Mouse (Mus musculus) MEL (cell line): Measurements from ENCODE around the gene S100a10. TPM values are rescaled to one million over a fixed set of nuclear protein-coding genes. Genes with fewer than 3 reads are reported as not detected.

Experiments used
- DNase-seq: peaks from one replicate; pipeline ENCODE4 v3.0.0; 2011; ENCODE audit warnings: low read depth, low spot score
- H3K27ac ChIP-seq: 2 replicates; pipeline ENCODE4 v1.5.1; 2012; ENCODE audit warnings: low read depth, mild to moderate bottlenecking, control low read depth, low read length, moderate library complexity; ENCODE audit not compliant: control insufficient read depth
- H3K27me3 ChIP-seq, 2 experiments: fragments of 150-350 bp in 1 of 2; sonication (generic) in 1 of 2; 2 replicates each; pipeline ENCODE4 v1.6.1; 2012; ENCODE audit warnings: low read length in 2 of 2, mild to moderate bottlenecking in 2 of 2, improper control_type of control experiment in 1 of 2, moderate library complexity in 1 of 2; ENCODE audit not compliant: insufficient read depth in 2 of 2, control insufficient read depth in 1 of 2
- H3K36me3 ChIP-seq, 2 experiments: 2 replicates each; pipeline ENCODE4 v1.6.1; 2012 to 2014; ENCODE audit warnings: low read length in 2 of 2, improper control_type of control experiment in 1 of 2, inconsistent platforms in 1 of 2, mild to moderate bottlenecking in 1 of 2; ENCODE audit not compliant: insufficient read depth in 2 of 2, control insufficient read depth in 1 of 2
- H3K4me1 ChIP-seq, 2 experiments: fragments of 150-350 bp in 1 of 2; sonication (generic) in 1 of 2; 2 replicates each; pipeline ENCODE4 v1.6.1; 2012; ENCODE audit warnings: low read length in 2 of 2, improper control_type of control experiment in 1 of 2, mild to moderate bottlenecking in 1 of 2; ENCODE audit not compliant: insufficient read depth in 2 of 2, control insufficient read depth in 1 of 2
- H3K4me3 ChIP-seq, 2 experiments: fragments of 150-350 bp in 1 of 2; sonication (generic) in 1 of 2; 2 replicates each; pipeline ENCODE4 v1.5.1; 2012; ENCODE audit warnings: low read depth in 2 of 2, low read length in 2 of 2, mild to moderate bottlenecking in 2 of 2, moderate library complexity in 2 of 2, control low read depth in 1 of 2, improper control_type of control experiment in 1 of 2; ENCODE audit not compliant: control insufficient read depth in 1 of 2, insufficient read depth in 1 of 2
- H3K79me2 ChIP-seq: 2 replicates; pipeline ENCODE4 v1.6.1; 2012; ENCODE audit warnings: mild to moderate bottlenecking, low read length, moderate library complexity; ENCODE audit not compliant: control insufficient read depth, poor library complexity, insufficient read depth
- H3K9ac ChIP-seq: 2 replicates; pipeline ENCODE4 v1.6.1; 2012; ENCODE audit warnings: low read depth, mild to moderate bottlenecking, control low read depth, low read length, moderate library complexity; ENCODE audit not compliant: control insufficient read depth, poor library complexity, severe bottlenecking
- H3K9me3 ChIP-seq: fragments of 150-350 bp; sonication (generic); replicated peaks from 2 replicates; pipeline ENCODE4 v1.6.1; 2012; ENCODE audit warnings: mild to moderate bottlenecking, low read length, improper control_type of control experiment, moderate library complexity; ENCODE audit not compliant: insufficient read depth
- CTCF ChIP-seq, 3 experiments: IDR thresholded peaks in 2 of 3; conservative IDR thresholded peaks in 1 of 3; 2 replicates each; pipeline ENCODE4 v1.5.1; 2011 to 2012; ENCODE audit warnings: low read length in 3 of 3, low read depth in 2 of 3, mild to moderate bottlenecking in 2 of 3, improper control_type of control experiment in 1 of 3, inconsistent platforms in 1 of 3, mixed read lengths in 1 of 3, moderate library complexity in 1 of 3; ENCODE audit not compliant: control insufficient read depth in 1 of 3, insufficient read depth in 1 of 3, poor library complexity in 1 of 3, severe bottlenecking in 1 of 3
- E2F4 ChIP-seq: IDR thresholded peaks from 2 replicates; pipeline ENCODE4 v1.6.1; 2011; ENCODE audit warnings: low read depth, low read length, improper control_type of control experiment, borderline replicate concordance
- ELF1 ChIP-seq: IDR thresholded peaks from 2 replicates; pipeline ENCODE4 v1.6.1; 2014; ENCODE audit warnings: low read depth, mild to moderate bottlenecking, inconsistent platforms, low read length, improper control_type of control experiment, moderate library complexity
- EP300 ChIP-seq, 2 experiments: IDR thresholded peaks; 2 replicates each; pipeline ENCODE4 v1.6.1; 2011; ENCODE audit warnings: improper control_type of control experiment in 2 of 2, low read length in 2 of 2, low read depth in 1 of 2, mild to moderate bottlenecking in 1 of 2
- GABPA ChIP-seq: IDR thresholded peaks from 2 replicates; pipeline ENCODE4 v1.6.1; 2012; ENCODE audit warnings: low read depth, mild to moderate bottlenecking, inconsistent platforms, low read length, improper control_type of control experiment, moderate library complexity
- MEF2A ChIP-seq: IDR thresholded peaks from 2 replicates; pipeline ENCODE4 v1.6.1; 2014; ENCODE audit warnings: low read depth, mild to moderate bottlenecking, inconsistent platforms, low read length, improper control_type of control experiment; ENCODE audit not compliant: poor library complexity, insufficient replicate concordance, severe bottlenecking; ENCODE audit errors: extremely low read depth
- MXI1 ChIP-seq: IDR thresholded peaks from 2 replicates; pipeline ENCODE4 v1.6.1; 2011; ENCODE audit warnings: mild to moderate bottlenecking, low read depth, low read length, improper control_type of control experiment
- MYB ChIP-seq: IDR thresholded peaks from 2 replicates; pipeline ENCODE4 v1.6.1; 2011; ENCODE audit warnings: mild to moderate bottlenecking, low read depth, low read length, improper control_type of control experiment
- MYC ChIP-seq: IDR thresholded peaks from 2 replicates; pipeline ENCODE4 v1.6.1; 2011; ENCODE audit warnings: low read depth, mild to moderate bottlenecking, low read length, improper control_type of control experiment, moderate library complexity
- POLR2A ChIP-seq, 2 experiments: IDR thresholded peaks; 2 replicates each; pipeline ENCODE4 v1.6.1; 2011 to 2012; ENCODE audit warnings: low read length in 2 of 2, mild to moderate bottlenecking in 2 of 2, control low read depth in 1 of 2, improper control_type of control experiment in 1 of 2, low read depth in 1 of 2, moderate library complexity in 1 of 2; ENCODE audit not compliant: control insufficient read depth in 1 of 2, insufficient read depth in 1 of 2, poor library complexity in 1 of 2
- POLR2AphosphoS2 ChIP-seq: IDR thresholded peaks from 2 replicates; pipeline ENCODE4 v1.6.1; 2011; ENCODE audit warnings: low read length, improper control_type of control experiment
- POLR2AphosphoS5 ChIP-seq: IDR thresholded peaks from 2 replicates; pipeline ENCODE4 v1.6.1; 2012; ENCODE audit warnings: low read depth, borderline replicate concordance, mild to moderate bottlenecking, inconsistent platforms, low read length, moderate library complexity, mixed read lengths
- RAD21 ChIP-seq: IDR thresholded peaks from 2 replicates; pipeline ENCODE4 v1.6.1; 2011; ENCODE audit warnings: mild to moderate bottlenecking, low read depth, low read length, improper control_type of control experiment
- RCOR1 ChIP-seq: IDR thresholded peaks from 2 replicates; pipeline ENCODE4 v1.6.1; 2012; ENCODE audit warnings: low read depth, mild to moderate bottlenecking, inconsistent platforms, low read length, improper control_type of control experiment
- SIN3A ChIP-seq: IDR thresholded peaks from 2 replicates; pipeline ENCODE4 v1.6.1; 2012; ENCODE audit warnings: low read length, improper control_type of control experiment, inconsistent platforms
- TAL1 ChIP-seq: IDR thresholded peaks from 2 replicates; pipeline ENCODE4 v1.6.1; 2012; ENCODE audit warnings: mild to moderate bottlenecking, inconsistent platforms, low read length, moderate library complexity, mixed read lengths
- TCF12 ChIP-seq: IDR thresholded peaks from 2 replicates; pipeline ENCODE4 v1.6.1; 2014; ENCODE audit warnings: low read depth, mild to moderate bottlenecking, inconsistent platforms, low read length, improper control_type of control experiment, moderate library complexity
- ZC3H11A ChIP-seq: IDR thresholded peaks from 2 replicates; pipeline ENCODE4 v1.6.1; 2012; ENCODE audit warnings: low read depth, mild to moderate bottlenecking, inconsistent platforms, low read length, improper control_type of control experiment
- polyA plus RNA-seq, 2 experiments: library from polyadenylated mRNA; stranded (reverse) in 1 of 2; unstranded in 1 of 2; fragments of >175 nt in 1 of 2; fragments of >200 nt in 1 of 2; gene quantifications; 2 replicates each; pipeline versions ENCODE4 v1.2.1 to v1.2.4; 2012; ENCODE audit warnings: low replicate concordance in 2 of 2, low read depth in 1 of 2; ENCODE audit not compliant: insufficient read length in 2 of 2, insufficient read depth in 1 of 2, missing spikeins in 1 of 2
- total RNA-seq: library from RNA; depleted of rRNA; stranded (reverse); fragments of 300-350 nt; gene quantifications from 2 replicates; pipeline ENCODE4 v1.2.3, GENCODE M21; 2012

Gene S100a10
- total and polyA plus RNA-seq, 3 experiments, result 81.1 to 92.5 TPM; not detected in 1

- DNase-seq, result no peak
- Histone ChIP-seq H3K36me3 (no peaks in the 10 kb centered on the region), H3K27ac (no peak overlapping the region), H3K9ac (no peak overlapping the region), H3K4me3 (no peak overlapping the region), H3K79me2 (no peaks in the 10 kb centered on the region), H3K4me1 (no peaks in the 10 kb centered on the region), H3K9me3 (no peaks in the 10 kb centered on the region), H3K27me3 (peaks cover 1 to 10% of the 10 kb centered on the region in 2 experiments)
- TF ChIP-seq RCOR1, result no peak
- TF ChIP-seq MYB, result no peak
- TF ChIP-seq TCF12, result no peak
- TF ChIP-seq E2F4, result no peak
- TF ChIP-seq MXI1, result no peak
- TF ChIP-seq TAL1, result no peak
- no peak for TF ChIP-seq POLR2AphosphoS5
- TF ChIP-seq MEF2A, result no peak
- TF ChIP-seq EP300 (IDR thresholded peaks at IDR 0.05; ENCODE audit: low read depth in 1 of 2, low read length in 2 of 2), result no peak
- TF ChIP-seq, all 39 proteins: peak for 0
Measured at GRCm38 (mm10) chr3:93589629-93590028, 34.7 kb downstream of the S100a10 start.

GRCm38 (mm10) chr3:93590256-93590655 lies 35.4 kb downstream of the S100a10 start:
- Histone ChIP-seq H3K36me3 (no peaks in the 10 kb centered on the region), H3K79me2 (no peaks in the 10 kb centered on the region), H3K4me3 (no peak overlapping the region), H3K4me1 (no peaks in the 10 kb centered on the region), H3K9ac (no peak overlapping the region), H3K27ac (no peak overlapping the region), H3K27me3 (peaks cover 1 to 10% of the 10 kb centered on the region in 2 experiments), H3K9me3 (no peaks in the 10 kb centered on the region)
- TF ChIP-seq MYB (no peak), POLR2AphosphoS2 (no peak), ELF1 (no peak), MXI1 (no peak), MEF2A (no peak), ZC3H11A (no peak), MYC (no peak), TCF12 (no peak), RAD21 (no peak), CTCF (IDR thresholded peaks at IDR 0.05 in 2 of 3, conservative IDR thresholded peaks at IDR 0.05 in 1 of 3; ENCODE audit: control insufficient read depth in 1 of 3, insufficient read depth in 1 of 3, low read depth in 2 of 3, low read length in 3 of 3, poor library complexity in 1 of 3, severe bottlenecking in 1 of 3) (no peak), TAL1 (no peak), SIN3A (no peak), POLR2A (IDR thresholded peaks at IDR 0.05; ENCODE audit: control insufficient read depth in 1 of 2, insufficient read depth in 1 of 2, low read depth in 1 of 2, low read length in 2 of 2, poor library complexity in 1 of 2) (no peak), POLR2AphosphoS5 (no peak), GABPA (no peak)
- peak; percentile 23 for DNase-seq
